Mouse (Mus musculus) brain, embryonic 14.5 days (tissue): Measurements from ENCODE around the gene Gon4l. TPM values are rescaled to one million over a fixed set of nuclear protein-coding genes. Genes with fewer than 3 reads are reported as not detected.
A peak's percentile ranks its signal among the peaks of the same experiment; 100 is the strongest.

Experiments
- DNase-seq: peaks from one replicate; pipeline ENCODE4 v3.0.0-alpha.2; 2011; ENCODE audit warnings: low read depth
- CTCF ChIP-seq: fragments of 200-500 bp; IDR thresholded peaks from 2 replicates; pipeline ENCODE4 v1.5.1; 2012; ENCODE audit warnings: inconsistent platforms, mild to moderate bottlenecking, moderate library complexity, borderline replicate concordance; ENCODE audit not compliant: insufficient read depth, insufficient read length; ENCODE audit errors: extremely low read depth
- POLR2A ChIP-seq: fragments of 200-500 bp; IDR thresholded peaks from 2 replicates; pipeline ENCODE4 v1.6.1; 2012; ENCODE audit warnings: mild to moderate bottlenecking, inconsistent platforms, borderline replicate concordance; ENCODE audit not compliant: poor library complexity, insufficient read depth, insufficient read length, severe bottlenecking; ENCODE audit errors: extremely low read depth
- polyA plus RNA-seq: library from polyadenylated mRNA; depleted of rRNA; stranded (reverse); fragments of >200 nt; gene quantifications from 2 replicates; pipeline ENCODE4 v1.2.3, GENCODE M21; 2012

The Gon4l gene
- polyA plus RNA-seq, 1 experiment: 38.4 TPM

GRCm38 (mm10) chr3:88904803-88905202, 69.8 kb downstream of the Gon4l start:
- no peak for DNase-seq
- TF ChIP-seq CTCF (no peak), POLR2A (no peak)

GRCm38 (mm10) chr3:88905209-88905608, 70.2 kb downstream of the Gon4l start:
- TF ChIP-seq POLR2A (no peak), CTCF (no peak)
- no peak for DNase-seq

- no peak for DNase-seq
- no peak for TF ChIP-seq CTCF
- TF ChIP-seq POLR2A: no peak
Observed at GRCm38 (mm10) chr3:88905741-88906140, 70.7 kb downstream of the Gon4l start.

DNA sequence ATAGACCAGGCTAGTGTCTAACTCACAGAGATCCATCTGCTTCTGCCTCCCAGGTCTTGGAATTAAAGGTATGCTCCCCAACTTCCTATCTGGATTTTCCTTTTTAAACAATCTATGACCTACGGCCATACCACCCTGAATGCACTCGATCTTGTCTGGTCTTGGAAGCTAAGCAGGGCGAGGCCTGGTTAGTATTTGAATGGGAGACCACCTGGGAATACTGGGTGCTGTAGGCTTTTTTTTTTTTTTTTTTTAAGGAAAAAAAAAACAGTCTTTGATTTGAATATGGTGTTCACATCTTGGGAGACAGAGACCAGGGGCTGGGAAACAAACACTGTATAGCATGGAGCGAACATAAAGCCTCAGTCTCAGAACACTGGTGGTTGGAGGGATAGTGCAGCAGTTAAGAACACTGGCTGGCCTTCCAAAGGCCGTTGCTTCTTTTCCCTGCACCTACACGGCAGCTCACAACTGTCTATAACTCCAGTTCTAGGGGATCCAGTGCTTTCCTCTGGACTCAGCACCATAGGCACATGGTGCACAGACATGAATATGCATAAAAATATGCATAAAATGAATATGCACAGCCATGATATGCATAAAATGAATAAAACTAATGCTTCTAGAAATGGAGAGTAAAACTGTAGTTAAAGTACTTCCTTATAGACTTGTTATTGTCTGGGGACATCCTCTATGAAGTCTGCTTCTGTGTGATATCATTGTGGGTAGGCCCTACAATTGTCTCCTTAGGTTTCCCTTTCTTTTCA, 71.5 kb downstream of the Gon4l start:
- DNase-seq: no peak
- TF ChIP-seq CTCF (no peak), POLR2A (no peak)

DNA sequence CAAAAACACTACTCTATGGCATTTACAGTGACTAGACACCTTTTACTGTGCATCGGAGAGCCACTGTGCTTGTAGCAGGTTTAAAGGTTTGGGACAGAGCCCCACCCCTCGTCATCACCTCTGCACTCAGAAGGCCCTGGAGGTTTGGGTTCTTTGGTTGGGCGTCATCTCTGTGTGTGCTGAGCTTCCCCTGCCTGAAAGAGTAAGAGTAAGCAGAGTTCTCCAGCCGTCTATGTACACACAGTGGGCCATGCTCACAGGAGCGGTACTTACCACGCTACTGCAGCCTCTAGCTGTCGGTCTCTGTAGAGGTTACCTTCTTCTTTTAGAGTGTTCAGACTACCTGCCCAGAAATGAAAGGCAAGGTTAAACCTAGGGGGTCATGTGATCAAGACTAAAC, 77.6 kb downstream of the Gon4l start:
- DNase-seq: no peak
- TF ChIP-seq CTCF: no peak
- TF ChIP-seq POLR2A: no peak

DNA sequence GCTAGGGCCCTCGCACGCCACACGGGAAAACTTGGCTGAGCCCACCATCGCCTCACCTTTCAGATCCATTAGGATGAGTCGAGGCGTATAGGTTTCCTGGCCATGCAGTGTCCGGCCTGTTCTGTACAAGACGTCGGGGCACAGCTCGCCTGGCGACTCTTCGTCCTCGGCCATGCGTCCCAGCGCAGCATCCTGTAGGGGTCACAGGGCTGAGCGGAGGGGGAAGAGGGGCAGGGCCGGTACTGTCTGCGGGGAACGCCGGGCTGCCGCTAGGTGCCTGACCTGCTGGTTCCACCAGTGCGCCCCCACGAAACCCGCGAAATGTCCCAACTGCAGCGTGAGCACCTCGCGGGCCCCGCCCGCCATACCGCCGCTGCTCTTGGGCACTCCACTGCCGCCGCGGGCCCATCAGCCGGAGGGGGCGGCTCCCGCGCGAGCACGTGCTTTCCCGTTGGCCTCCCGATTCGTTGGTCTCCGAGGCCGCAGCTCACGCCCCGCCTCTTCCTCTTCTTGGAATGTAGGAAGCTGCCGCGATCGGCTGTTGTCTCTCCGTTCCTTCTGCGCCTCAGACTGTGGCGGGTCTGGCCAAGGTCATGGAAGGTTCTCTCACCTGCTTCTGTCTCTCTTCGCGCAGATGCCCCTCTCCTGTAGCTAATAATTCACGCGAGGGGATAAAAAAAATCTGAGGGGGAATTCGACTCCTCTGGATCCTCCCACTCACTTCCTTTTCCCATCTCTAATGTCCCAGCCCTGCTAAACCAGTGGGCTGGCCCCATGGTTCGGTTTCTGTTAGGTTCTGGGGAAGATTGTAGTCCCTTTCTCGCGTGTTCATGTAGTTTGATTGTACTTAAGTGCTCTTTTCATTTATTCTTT, 78.7 kb downstream of the Gon4l start, which contains the start of gene Msto1:
TSS of gene Msto1 (minus strand) at position 489 of the 873 bp plus-strand sequence.
- DNase-seq: peak; percentile 97
- TF ChIP-seq CTCF (no peak), POLR2A (peak; percentile 81)

DNA sequence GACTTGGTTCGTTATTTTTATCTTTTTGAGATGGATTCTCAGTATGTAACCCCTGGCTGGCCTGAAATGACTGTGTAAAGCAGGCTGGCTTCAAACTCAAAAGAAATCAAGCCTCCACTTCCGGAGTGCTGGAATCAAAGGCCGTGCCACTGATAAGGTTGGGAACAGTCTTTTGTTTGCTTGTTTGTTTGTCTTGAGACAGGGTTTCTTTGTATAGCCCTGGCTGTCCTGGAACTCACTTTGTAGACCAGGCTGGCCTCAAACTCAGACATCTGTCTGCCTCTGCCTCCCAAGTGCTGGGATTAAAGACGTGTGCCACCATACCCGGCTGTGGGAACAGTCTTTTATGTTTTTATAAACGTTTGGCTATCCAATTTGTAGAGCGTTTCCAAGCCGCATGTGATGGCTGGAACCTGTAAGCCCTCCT, 79.4 kb downstream of the Gon4l start:
- no peak for TF ChIP-seq CTCF
- no peak for TF ChIP-seq POLR2A
- peak; percentile 3 for DNase-seq

DNA sequence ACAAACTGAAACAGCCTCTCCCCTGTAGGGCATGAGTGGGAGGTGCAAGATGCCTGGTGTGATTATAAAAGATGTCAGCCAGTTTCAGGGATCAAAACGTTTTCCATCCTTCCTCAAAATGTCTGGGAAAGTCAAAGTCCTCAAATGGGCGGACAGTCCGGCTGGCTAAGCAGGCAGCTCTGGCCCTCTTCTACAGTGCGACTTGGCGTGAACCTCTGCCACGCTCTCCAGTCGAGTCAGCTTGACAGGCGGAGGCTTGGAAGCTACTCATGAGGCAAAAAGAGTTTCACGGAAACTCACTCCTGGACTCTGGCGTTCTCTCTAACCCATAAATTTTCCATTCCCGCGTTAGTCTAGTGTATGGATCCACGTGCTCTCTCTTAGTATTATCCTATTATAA, 84.0 kb downstream of the Gon4l start:
- no peak for TF ChIP-seq POLR2A
- TF ChIP-seq CTCF: no peak
- DNase-seq: no peak

GRCm38 (mm10) chr3:88921411-88921810, 86.4 kb downstream of the Gon4l start:
- peak; percentile 6 for DNase-seq
- TF ChIP-seq POLR2A (no peak), CTCF (no peak)

- no peak for TF ChIP-seq POLR2A
- TF ChIP-seq CTCF: no peak
- no peak for DNase-seq
Observed at GRCm38 (mm10) chr3:88923989-88924591, 89.1 kb downstream of the Gon4l start.

- no peak for DNase-seq
- TF ChIP-seq CTCF (no peak), POLR2A (no peak)
Observed at GRCm38 (mm10) chr3:88925651-88926050, 90.6 kb downstream of the Gon4l start.

GRCm38 (mm10) chr3:88929501-88929900, 94.5 kb downstream of the Gon4l start:
- TF ChIP-seq POLR2A (no peak), CTCF (no peak)
- no peak for DNase-seq

GRCm38 (mm10) chr3:88939071-88939470, 104.0 kb downstream of the Gon4l start:
- TF ChIP-seq POLR2A: no peak
- TF ChIP-seq CTCF: no peak
- DNase-seq: no peak
